Mouse (Mus musculus) G1E (cell line): Measurements from ENCODE around the gene Orm2.

ENCODE experiments used
- CTCF ChIP-seq: IDR thresholded peaks from 2 replicates; pipeline ENCODE4 v1.5.1; 2012; ENCODE audit warnings: low read depth, low read length, inconsistent platforms, mixed read lengths
- GATA1 ChIP-seq: IDR thresholded peaks from 2 replicates; pipeline ENCODE4 v1.6.1; 2012; ENCODE audit warnings: borderline replicate concordance, low read length, inconsistent platforms, mixed read lengths
- GATA2 ChIP-seq: IDR thresholded peaks from 2 replicates; pipeline ENCODE4 v1.6.1; 2012; ENCODE audit warnings: low read depth, low read length, inconsistent platforms, borderline replicate concordance
- POLR2AphosphoS5 ChIP-seq: IDR thresholded peaks from 2 replicates; pipeline ENCODE4 v1.6.1; 2012; ENCODE audit warnings: low read depth, low read length, inconsistent platforms; ENCODE audit not compliant: insufficient replicate concordance
- TAL1 ChIP-seq: conservative IDR thresholded peaks from 2 replicates; pipeline ENCODE4 v1.6.1; 2012; ENCODE audit warnings: low read depth, low read length, inconsistent platforms, mixed read lengths

- no peak for TF ChIP-seq GATA2
- TF ChIP-seq CTCF, result no peak
- TF ChIP-seq POLR2AphosphoS5, result no peak
- no peak for TF ChIP-seq GATA1
- no peak for TF ChIP-seq TAL1
Measured at GRCm38 (mm10) chr4:63408247-63408646, 46.0 kb downstream of the Orm2 start.
